Mouse (Mus musculus) cerebellum, postnatal 4 days (tissue): ENCODE data around the gene Usp13.
A peak's percentile ranks its signal among the peaks of the same experiment; 100 is the strongest.

Experiments
- DNase-seq, 2 experiments: peaks; one replicate each; pipeline ENCODE4 v3.0.0; 2022; ENCODE audit warnings: low spot score in 2 of 2, mixed read lengths in 1 of 2

The Usp13 gene

GRCm38 (mm10) chr3:32817357-32818326 lies at the start of gene Usp13:
Usp13 (plus strand) TSS chr3:32817546.
- DNase-seq = peak; percentile 56 to 59

GRCm38 (mm10) chr3:32770781-32771180 lies 46.6 kb upstream of the Usp13 start:
- DNase-seq = no peak

GRCm38 (mm10) chr3:32817001-32817356 lies 367 bp upstream of the Usp13 start:
- no peak for DNase-seq

- no peak for DNase-seq
Observed at GRCm38 (mm10) chr3:32818327-32818900, 1.1 kb downstream of the Usp13 start.

DNA sequence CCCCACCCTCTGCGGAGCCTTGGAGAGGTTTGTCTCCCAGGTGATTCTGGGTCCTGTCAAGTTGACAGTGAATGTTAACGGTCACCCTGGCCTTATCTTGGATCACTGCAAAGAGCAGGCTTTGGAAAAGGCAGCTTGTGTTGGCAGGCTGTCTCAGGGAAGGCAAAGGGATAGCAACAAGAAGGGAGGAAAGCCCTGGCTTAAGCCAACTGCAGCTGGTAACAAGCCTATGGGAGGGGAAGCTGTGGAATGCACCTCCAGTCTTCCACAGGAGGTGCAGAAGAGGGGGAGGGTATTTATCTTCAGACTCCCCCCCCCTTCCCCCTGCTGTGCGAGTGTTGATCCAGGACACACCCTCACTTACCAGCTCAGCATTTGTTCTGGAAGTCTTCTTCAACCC lies 5.3 kb downstream of the Usp13 start:
- DNase-seq = no peak

- DNase-seq = no peak
Observed at GRCm38 (mm10) chr3:32824923-32825322, 7.6 kb downstream of the Usp13 start.

GRCm38 (mm10) chr3:32825964-32826479 lies 8.7 kb downstream of the Usp13 start:
- no peak for DNase-seq

GRCm38 (mm10) chr3:32826701-32827100 lies 9.4 kb downstream of the Usp13 start:
- DNase-seq = peak in 1 of 2 experiments; percentile 36

GRCm38 (mm10) chr3:32833871-32834270 lies 16.5 kb downstream of the Usp13 start:
- DNase-seq = no peak

- no peak for DNase-seq
Observed at GRCm38 (mm10) chr3:32837847-32838246, 20.5 kb downstream of the Usp13 start.

DNA sequence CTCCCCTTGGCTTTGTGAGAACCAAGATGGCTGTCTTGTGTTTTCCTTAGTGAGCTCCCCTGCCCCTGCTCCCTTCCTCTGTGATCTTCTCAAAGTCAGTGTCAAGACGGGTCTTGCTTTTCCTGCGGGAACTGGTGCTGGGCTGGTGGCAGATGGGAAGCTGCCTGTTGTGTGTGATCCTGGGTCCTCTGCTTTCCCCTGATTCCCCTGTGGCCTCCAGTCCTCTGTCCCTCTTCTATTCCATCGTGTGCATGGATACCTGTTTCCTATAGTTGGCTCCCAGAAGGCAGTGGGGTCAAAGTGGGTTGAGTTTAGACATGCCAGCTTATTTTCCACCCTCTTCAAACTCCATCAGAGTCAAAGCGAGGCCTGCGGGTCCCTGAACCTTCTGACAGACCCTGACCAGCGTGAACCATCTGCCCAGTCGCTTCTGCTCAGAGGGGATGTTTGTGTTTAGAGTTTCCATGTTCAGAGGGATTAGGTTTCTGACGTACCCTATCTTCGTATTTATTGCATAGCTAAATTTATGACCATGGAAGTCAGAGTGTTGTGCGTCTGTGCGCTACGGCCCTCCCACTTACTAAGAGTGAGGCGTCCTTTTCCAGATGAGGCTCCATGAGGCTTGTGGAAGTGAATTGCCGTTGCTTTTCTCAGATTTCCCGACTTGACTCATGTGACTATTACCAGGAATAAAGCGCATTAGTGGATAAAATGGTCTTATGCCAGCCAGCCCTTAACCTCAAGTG lies 39.2 kb downstream of the Usp13 start:
- DNase-seq = no peak

GRCm38 (mm10) chr3:32871081-32871480 lies 53.7 kb downstream of the Usp13 start:
- no peak for DNase-seq

DNA sequence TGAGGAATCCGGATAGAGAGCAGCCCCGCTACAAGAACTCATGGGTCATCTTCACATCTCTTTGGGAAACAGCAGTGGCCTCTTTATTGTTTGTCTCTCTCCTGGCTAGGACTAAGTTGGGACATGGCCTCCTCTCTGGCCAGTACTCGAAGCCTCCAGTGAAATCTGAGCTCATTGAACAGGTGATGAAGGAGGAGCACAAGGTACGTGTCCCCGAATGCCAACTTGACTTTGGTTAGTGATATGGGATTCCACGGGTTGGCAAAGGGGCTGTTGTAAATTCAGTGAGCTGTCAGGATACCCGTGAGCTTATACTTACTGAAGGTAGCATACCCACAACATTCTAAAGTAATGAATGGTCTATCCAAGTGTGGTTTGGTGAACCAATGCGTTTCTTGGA lies 69.0 kb downstream of the Usp13 start:
- no peak for DNase-seq

- DNase-seq = no peak
Observed at GRCm38 (mm10) chr3:32888886-32889285, 71.5 kb downstream of the Usp13 start.

- DNase-seq = no peak
Observed at GRCm38 (mm10) chr3:32890174-32890573, 72.8 kb downstream of the Usp13 start.

DNA sequence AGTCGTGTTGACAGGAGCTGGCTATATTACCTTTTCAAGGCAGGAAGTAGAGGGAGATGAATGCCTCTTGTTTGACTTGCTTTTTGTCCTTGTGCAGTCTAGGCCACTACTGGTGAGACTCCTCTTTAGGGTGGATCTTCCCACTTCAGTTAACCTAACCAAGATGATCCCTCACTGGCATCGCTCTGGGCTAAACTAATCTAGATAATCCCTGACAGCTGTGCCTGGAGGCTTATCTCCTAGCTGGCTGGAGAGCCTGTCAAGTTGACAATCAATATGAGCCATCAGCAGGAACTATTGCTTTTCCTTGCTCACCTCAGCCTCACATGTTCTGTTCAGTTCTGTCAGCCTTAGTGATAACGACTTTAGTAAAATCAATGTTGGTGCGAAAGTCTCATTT lies 86.1 kb downstream of the Usp13 start:
- DNase-seq = no peak

DNA sequence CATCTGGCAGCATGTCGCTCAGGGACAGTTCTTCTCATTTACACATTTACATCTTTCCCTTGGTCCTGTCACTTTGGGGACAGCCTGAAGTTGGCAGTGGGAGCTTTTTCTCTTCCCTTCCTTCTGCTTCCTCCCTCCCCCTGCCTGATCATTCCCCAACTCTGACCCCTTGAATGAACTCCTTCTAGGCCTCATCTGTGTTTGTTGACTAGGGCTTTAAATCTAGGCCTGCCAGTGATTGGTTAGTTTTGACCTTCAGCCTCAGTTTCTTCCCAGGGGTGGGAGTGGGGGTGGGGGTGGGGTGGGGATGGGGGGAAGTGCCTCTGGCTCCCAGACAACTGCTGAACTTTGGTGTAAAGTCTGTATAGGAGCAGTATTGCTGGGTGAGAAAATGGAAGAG lies 87.3 kb downstream of the Usp13 start:
- no peak for DNase-seq

- DNase-seq = no peak
Observed at GRCm38 (mm10) chr3:32905850-32906779, 88.8 kb downstream of the Usp13 start.

GRCm38 (mm10) chr3:32908400-32908799 lies 91.1 kb downstream of the Usp13 start:
- DNase-seq = no peak

- peak in 1 of 2 experiments; percentile 7 for DNase-seq
Observed at GRCm38 (mm10) chr3:32910071-32910551, 92.8 kb downstream of the Usp13 start.

DNA sequence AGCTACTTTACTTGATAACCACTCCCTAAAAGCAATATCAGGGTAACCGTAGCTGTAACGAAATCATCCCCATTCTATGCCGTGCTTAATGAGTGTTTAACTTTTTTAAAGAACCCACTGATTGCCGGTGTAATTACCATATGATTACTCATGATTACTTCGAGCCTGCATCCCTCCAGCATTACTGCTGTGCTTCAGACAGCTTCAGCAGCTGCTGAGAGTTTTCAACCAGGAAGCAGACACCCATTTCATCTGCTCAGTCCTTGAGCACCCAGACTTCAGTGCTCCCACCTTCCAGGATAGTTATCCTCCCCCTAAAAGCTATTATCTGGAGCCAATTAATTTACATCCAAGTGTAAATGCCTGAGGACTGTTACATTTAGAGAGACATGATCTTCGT lies 106.8 kb downstream of the Usp13 start:
- DNase-seq = no peak
